Mouse (Mus musculus) cortical plate, adult 2 months (tissue): ENCODE results near the gene Il9r.

Experiments
- CTCF ChIP-seq: fragments of 200-500 bp; IDR thresholded peaks from 2 replicates; pipeline ENCODE4 v1.5.1; 2011; ENCODE audit warnings: mild to moderate bottlenecking, control low read depth, low read length; ENCODE audit not compliant: insufficient read depth; ENCODE audit errors: extremely low read depth
- POLR2A ChIP-seq: fragments of 200-500 bp; IDR thresholded peaks from 2 replicates; pipeline ENCODE4 v1.6.1; 2011; ENCODE audit warnings: mild to moderate bottlenecking, low read length, control low read depth; ENCODE audit not compliant: insufficient read depth; ENCODE audit errors: extremely low read depth

DNA sequence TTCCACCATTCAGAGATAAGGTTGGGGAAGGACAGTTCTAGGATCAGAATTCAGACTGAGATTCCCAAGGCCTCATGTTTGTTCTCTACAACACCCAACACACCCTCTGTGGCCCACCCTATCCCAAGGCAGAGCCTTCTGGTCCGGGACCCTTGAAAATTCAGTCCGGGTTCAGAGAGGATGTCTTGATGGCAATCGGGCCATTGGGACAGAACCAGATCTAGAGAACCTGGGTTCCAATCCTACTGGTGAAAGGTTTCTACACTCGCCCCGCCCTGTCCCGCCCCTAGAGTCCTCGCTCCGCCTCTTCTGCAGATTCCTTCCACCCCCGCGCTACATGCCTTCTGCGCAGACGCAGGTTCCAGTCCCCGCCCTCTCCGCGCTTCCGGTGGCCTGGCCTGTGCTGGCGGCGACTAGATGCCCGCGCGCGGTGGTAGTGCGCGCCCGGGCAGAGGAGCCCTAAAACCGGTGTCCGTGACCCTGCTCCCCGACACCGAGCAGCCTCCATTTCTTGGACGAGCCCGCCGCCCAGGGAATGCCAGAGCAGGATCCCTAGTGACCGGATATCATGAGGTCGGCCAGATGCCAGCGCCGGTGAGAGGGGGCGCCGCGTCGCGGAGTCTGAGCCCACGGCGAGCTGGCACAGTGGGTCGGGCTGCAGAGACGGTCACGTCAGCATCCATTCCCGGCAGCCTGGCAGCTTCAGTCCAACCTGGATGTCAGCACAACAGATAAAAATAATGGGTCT is 26.2 kb upstream of the Il9r start, which contains the start of gene Mpg:
- TF ChIP-seq CTCF, result no peak
- TF ChIP-seq POLR2A, result peak; percentile 66
